Comparison of ENCODE assay signal across 8 mouse cellular contexts in the genomic region with DNA sequence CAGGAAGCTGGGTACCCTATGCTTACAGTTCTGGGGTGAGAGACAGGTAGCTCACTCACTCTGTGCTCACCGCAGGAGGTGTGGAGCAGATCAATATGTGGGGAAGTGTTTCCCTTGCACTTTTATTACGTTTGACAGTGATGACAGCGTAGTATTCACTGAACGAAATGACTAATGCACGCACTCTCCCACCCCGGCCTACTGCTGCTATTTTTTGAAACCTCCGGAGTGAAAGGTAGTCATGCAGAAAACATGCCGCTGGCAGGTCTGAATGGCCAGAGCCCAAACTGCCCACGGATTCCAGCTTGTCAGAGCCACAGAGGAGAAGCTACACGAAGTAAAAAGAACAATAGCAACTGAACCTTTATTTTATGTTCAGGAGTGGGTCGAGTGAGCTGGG.
DNase-seq lines count a peak whose midpoint lies in the region; ATAC-seq and TF ChIP-seq lines count a peak whose summit lies in the region.

No protein-coding gene starts in this region.

- ATAC-seq in hindbrain, postnatal 0 days = no peak

- H3K4me1 ChIP-seq in cerebellum, adult 2 months (ENCODE audit: control insufficient read depth, insufficient read depth, low read length) = peaks cover 9% of the 10 kb centered on the region
- H3K4me1 ChIP-seq in hindbrain, postnatal 0 days (ENCODE audit: insufficient read depth, low read length) = no peaks in the 10 kb centered on the region; the same call in 1 of the 2 replicates

- H3K4me3 ChIP-seq in cerebellum, adult 2 months (replicated peaks; ENCODE audit: insufficient read depth, low read depth, low read length) = no peak overlapping the region
- H3K4me3 ChIP-seq in hindbrain, postnatal 0 days (ENCODE audit: low read length) = no peak overlapping the region

- no peak for TF ChIP-seq POLR2A in cerebellum, adult 2 months (IDR thresholded peaks at IDR 0.05; ENCODE audit: borderline replicate concordance, insufficient read depth, low read length)

- no peaks in the 10 kb centered on the region for H3K36me3 ChIP-seq in hindbrain, postnatal 0 days (ENCODE audit: insufficient read depth, low read length)

- no peak for TF ChIP-seq CTCF in cerebellum, adult 2 months (IDR thresholded peaks at IDR 0.05; ENCODE audit: borderline replicate concordance, insufficient read depth, low read depth, low read length)
- no peak for TF ChIP-seq CTCF in hindbrain, postnatal 0 days (IDR thresholded peaks at IDR 0.05; ENCODE audit: low read depth)

- H3K9me3 ChIP-seq in hindbrain, postnatal 0 days (ENCODE audit: low read length) = no peaks in the 10 kb centered on the region

- intact Hi-C loops in left cerebral cortex, postnatal 4 days (cut with DNase I) = no loop called here

- WGBS in cerebellum, adult 2 months = 9% methylated on average over 11 of the region's 11 CpGs
- WGBS in hindbrain, postnatal 0 days = 12% methylated on average over 11 of the region's 11 CpGs

- H3K27me3 ChIP-seq in cerebellum, adult 2 months (ENCODE audit: control insufficient read depth, insufficient read depth, low read length) = no peaks in the 10 kb centered on the region
- no peaks in the 10 kb centered on the region for H3K27me3 ChIP-seq in hindbrain, postnatal 0 days (ENCODE audit: insufficient read depth, low read length)

- DNase-seq in cerebellum, adult 2 months = peak; percentile 50 to 67
- DNase-seq in cerebellum, adult 9-11 months = no peak
- DNase-seq in left cerebral cortex, postnatal 4 days = peak; percentile 36
- DNase-seq in left cerebral cortex, adult 11 months (ENCODE audit: low spot score) = no peak
- peak; percentile 25 for DNase-seq in hindbrain, postnatal 0 days (ENCODE audit: low spot score)
- DNase-seq in neural tube, embryonic 10.5 days (ENCODE audit: extremely low spot score, low spot score) = peak; percentile 32
- DNase-seq in adrenal gland, postnatal 25 days = no peak
- no peak for DNase-seq in layer of hippocampus, postnatal 14 days (ENCODE audit: low spot score in 2 of 2)

- H3K27ac ChIP-seq in cerebellum, adult 2 months (ENCODE audit: insufficient read depth, low read length) = no peak overlapping the region
- H3K27ac ChIP-seq in hindbrain, postnatal 0 days = no peak overlapping the region

- H3K4me2 ChIP-seq in hindbrain, postnatal 0 days (ENCODE audit: low read depth, low read length) = peak overlapping the region; percentile 21; the same call in 1 of the 2 replicates

- H3K9ac ChIP-seq in hindbrain, postnatal 0 days (replicated peaks; ENCODE audit: low read length) = no peak overlapping the region

Comparison
In these comparisons a context has a peak if more than half of its experiments do, and no peak if none do; other contexts are left out.
1. DNase-seq: peak in cerebellum, adult 2 months (2 of 2), left cerebral cortex, postnatal 4 days (single experiment), hindbrain, postnatal 0 days (single experiment) and neural tube, embryonic 10.5 days (single experiment); none in cerebellum, adult 9-11 months (single experiment), left cerebral cortex, adult 11 months (single experiment), adrenal gland, postnatal 25 days (single experiment) and layer of hippocampus, postnatal 14 days (0 of 2).